Mouse (Mus musculus): ENCODE results near the gene Slc31a2.
"Not testable (repeated sequence)": the region's sequence is repeated elsewhere in the genome, so short reads cannot be mapped to it uniquely, and the experiment has no call there.

Gene Slc31a2

DNA sequence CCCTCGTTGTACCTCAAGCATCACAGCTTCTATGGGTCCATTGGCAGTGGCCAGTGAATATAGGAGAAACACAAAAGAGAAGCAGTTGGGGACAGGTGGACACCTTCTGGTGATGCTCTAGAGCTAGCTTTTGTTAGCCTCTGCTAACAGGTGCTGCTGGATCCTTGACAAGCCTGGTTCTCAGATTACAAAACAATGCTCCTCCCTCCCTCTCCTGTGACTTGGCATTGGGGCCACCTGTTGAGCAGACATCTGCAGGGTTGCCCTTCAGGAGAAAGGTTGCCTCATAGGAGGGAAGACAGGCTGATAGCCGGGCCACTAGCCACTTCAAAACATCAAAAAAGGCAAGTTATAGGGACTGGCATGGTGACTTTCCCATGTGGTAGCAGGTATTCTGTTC is at the start of gene Slc31a2:
Slc31a2 (plus strand) TSS at position 287 of the 400 bp plus-strand sequence.
- DNase-seq (ENCODE audit: low spot score) = no peak

GRCm38 (mm10) chr4:62213490-62213889 is 48.9 kb upstream of the Slc31a2 start:
- DNase-seq (ENCODE audit: low spot score) = no peak

GRCm38 (mm10) chr4:62228391-62228790 is 34.0 kb upstream of the Slc31a2 start:
- peak; percentile 62 for DNase-seq (ENCODE audit: low spot score)

GRCm38 (mm10) chr4:62229448-62229847 is 32.9 kb upstream of the Slc31a2 start:
- DNase-seq (ENCODE audit: low spot score) = peak; percentile 13

- no peak for DNase-seq (ENCODE audit: low spot score)
Observed at GRCm38 (mm10) chr4:62230153-62230552, 32.2 kb upstream of the Slc31a2 start.

GRCm38 (mm10) chr4:62230769-62231168 is 31.6 kb upstream of the Slc31a2 start, which contains the start of gene Zfp37:
Gene Zfp37 (minus strand): TSS chr4:62231047.
- DNase-seq (ENCODE audit: low spot score) = peak; percentile 46

DNA sequence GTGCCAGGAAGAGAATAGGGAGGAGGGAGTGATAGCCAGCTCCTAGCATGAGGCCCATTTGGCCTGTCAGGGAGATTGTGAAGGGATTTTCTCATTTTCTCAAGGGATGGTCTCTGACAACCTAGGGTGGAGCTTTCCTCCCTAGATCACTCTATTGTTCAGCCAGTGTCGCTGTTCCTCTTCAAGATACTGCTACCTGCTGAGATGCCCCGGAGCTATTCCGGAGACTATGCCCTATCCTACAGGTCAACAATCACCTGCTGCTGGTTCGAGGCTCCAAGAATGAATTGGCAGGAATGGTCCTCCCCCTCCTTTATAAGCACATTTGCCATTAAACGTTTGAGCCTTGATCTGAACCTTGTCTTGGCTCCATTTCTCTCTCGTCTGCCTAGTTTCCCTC is 21.8 kb upstream of the Slc31a2 start:
- no peak for DNase-seq (ENCODE audit: low spot score)

- no peak for DNase-seq (ENCODE audit: low spot score)
Observed at GRCm38 (mm10) chr4:62248328-62248727, 14.0 kb upstream of the Slc31a2 start.

DNA sequence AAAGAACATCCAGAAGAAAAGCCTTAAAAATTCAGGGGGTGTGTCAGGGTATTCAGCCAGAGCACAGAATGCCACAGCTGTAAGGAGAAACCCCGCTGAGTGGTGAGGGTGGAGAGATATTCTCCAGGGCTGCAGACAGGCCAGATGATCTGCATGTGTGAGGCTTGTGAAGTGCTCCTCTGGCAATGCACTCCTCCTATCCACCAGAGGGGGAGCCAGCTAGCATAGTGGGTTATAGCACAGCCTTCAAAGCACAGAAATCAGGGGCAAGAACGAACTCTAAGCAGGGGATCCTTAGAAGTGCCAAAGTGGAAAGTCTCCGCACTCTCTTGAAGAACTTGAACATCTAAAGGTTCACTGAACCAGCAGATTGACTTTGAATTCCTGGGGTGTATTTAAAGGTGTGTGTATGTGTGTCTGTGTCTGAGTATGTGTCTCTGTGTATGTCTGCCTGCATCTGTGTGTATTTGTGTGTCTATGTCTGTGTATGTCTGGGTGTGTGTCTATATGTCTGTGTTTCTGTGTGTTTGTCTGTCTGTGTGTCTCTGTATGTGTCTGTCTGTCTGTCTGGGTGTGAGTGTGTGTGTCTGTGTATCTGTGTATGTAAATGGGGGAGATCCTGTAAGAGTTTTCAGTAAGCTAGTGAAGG is 11.3 kb upstream of the Slc31a2 start:
- DNase-seq (ENCODE audit: low spot score) = peak; percentile 72

GRCm38 (mm10) chr4:62251776-62252175 is 10.6 kb upstream of the Slc31a2 start:
- DNase-seq (ENCODE audit: low spot score) = no peak

DNA sequence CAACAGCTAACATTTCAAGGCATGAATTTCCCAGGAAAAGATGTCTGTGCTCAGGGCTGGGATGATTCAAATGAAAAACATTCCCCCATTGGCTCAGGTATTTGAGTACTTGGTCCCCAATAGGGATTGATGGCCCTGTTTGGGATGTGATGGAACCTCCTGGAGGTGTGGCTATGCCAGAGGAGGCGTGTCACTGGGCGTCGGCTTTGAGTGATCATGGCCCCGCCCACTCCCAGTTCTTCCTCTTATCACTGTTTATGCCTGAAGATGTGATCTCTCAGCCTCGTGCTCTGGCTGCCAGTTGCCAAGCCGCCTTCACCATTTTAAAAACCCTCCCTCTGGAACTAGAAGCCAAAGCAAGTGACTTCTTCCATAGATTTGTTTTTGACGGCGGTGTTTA is 7.8 kb upstream of the Slc31a2 start:
- DNase-seq (ENCODE audit: low spot score) = no peak

GRCm38 (mm10) chr4:62256931-62257330 is 5.4 kb upstream of the Slc31a2 start:
- DNase-seq (ENCODE audit: low spot score) = peak; percentile 86

DNA sequence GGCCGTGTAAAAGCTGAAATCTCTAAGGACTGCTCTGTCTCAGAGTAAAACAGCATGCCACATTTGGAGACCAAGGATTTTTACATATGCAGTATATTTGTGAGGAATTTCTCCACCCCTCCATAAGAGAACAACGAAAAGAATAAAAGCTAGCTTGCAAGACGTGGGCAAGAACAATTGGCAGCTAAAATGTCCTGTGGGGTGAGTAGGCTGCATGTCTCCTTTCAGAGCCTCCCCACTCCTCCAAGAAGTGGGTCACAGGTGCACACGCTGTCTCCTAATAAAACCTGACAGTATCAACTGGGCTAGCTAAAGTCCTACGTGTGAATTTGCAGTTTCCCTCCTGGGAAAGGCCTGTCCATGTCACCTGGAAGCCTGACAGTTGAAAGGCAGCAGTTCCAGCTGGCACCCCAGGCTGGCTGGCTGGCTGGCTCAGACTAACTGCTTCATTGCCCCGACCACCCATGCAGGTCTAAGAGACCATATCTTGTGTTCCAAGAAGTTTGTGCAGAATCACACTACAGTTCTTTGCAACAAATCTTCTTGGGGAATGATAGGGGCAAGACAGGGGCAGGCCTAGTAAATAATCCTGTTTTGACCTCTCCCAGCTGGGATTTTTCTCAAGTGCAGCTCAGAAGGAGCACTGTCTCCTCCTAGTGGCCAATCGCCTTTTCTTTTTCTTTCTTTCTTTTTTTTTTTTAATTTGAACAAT is 927 bp downstream of the Slc31a2 start:
- peak; percentile 42 for DNase-seq (ENCODE audit: low spot score)

GRCm38 (mm10) chr4:62265154-62265836 is 2.9 kb downstream of the Slc31a2 start:
- no peak for DNase-seq (ENCODE audit: low spot score)

DNA sequence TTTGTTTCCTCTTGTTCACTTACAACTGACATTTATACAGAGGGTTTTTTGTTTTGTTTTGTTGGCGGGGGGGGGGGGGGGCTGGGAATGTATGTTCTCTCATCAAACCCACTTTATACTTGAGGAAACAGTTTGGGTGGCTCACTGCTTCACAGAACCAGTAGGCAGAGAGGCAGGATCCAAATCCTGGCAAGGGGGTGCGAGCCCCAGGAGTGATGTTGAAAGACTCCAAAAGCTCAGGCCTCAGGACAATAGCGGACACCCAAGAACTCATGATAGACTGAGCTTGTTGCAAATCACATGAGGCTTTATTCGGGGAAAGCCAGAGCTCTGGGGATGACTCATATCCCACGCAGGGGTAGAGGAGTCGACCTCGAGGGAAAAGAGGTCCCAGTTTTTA is 3.7 kb downstream of the Slc31a2 start:
- not testable (repeated sequence) for DNase-seq (ENCODE audit: low spot score)

DNA sequence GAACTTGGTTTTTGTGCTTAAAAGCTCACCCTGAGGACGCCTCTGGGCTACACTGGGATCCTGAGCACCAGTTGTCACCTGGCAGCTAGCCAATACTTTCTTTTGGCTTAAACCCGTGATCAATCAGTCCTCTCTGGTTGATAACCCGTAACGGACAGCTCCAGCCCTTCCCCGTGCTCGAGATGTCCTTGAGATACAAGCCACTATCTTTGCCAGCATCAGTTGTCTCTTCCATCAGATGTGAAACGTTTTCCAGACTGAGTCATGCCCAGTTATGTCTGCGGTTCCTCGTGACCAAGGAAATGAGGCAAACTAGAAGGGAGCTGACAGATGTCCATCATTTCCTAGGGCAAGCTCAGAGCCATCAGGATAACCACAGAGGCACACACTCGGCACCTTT is 4.7 kb downstream of the Slc31a2 start:
- DNase-seq (ENCODE audit: low spot score) = no peak

GRCm38 (mm10) chr4:62272696-62273095 is 10.3 kb downstream of the Slc31a2 start:
- no peak for DNase-seq (ENCODE audit: low spot score)

DNA sequence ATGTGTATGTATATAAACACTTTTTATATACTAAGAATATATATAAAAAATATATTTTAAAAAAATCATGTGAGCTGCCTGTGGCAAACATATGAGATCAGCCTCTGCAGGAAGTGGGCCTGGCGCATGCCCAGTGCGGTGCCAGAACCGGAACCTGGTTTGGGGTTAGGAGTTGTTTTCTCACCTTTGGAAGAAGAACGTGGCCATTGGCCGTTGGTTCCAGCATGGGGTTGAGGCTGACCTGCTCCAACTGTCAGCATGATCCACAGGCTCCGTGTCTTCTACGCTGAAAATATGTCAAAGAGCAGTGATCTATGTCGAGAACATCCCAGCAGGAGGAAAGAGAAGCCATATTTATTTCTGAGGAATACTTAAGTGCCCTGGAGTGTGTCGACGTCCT is 11.6 kb downstream of the Slc31a2 start:
- DNase-seq (ENCODE audit: low spot score) = no peak

- peak; percentile 84 for DNase-seq (ENCODE audit: low spot score)
Observed at GRCm38 (mm10) chr4:62274841-62275536, 12.6 kb downstream of the Slc31a2 start.

GRCm38 (mm10) chr4:62276642-62277041 is 14.3 kb downstream of the Slc31a2 start:
- DNase-seq (ENCODE audit: low spot score) = no peak

DNA sequence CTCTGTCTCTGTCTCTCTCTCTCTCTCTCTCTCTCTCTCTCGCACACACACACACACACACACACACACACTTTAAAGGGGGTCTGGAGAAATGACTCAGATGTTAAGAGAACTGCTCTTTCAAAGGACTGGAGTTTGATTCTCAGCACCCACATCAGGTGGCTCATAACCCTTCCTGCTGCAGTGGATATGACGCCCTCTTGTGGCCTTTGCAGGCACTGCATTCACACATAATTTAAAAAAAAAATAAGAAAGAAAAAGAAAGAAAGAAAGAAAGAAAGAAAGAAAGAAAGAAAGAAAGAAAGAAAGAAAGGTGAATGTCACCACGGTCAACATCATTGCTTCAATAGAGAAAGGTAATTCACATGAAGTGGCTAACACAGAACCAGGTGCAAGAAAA is 14.9 kb downstream of the Slc31a2 start:
- DNase-seq (ENCODE audit: low spot score) = no peak

GRCm38 (mm10) chr4:62278081-62278480 is 15.7 kb downstream of the Slc31a2 start:
- DNase-seq (ENCODE audit: low spot score) = no peak

Data from embryo, embryonic 10 days (tissue).